Mouse (Mus musculus) mouse trophoblast stem cell (cell line): Measurements from ENCODE around the gene Olfr853.

Experiments
- in situ Hi-C, 2 experiments: fragments of 300-500 bp; cut with MseI, MboI; formaldehyde crosslinking; loops; 2 replicates in 1 of 2; 3 replicates in 1 of 2; pipeline ENCODE4 v1.15.1; 2025

The Olfr853 gene

GRCm38 (mm10) chr9:19540976-19541375 is at the start of gene Olfr853:
Olfr853 (minus strand) TSS chr9:19541076.
- in situ Hi-C loops = no loop called here

- in situ Hi-C loops = no loop called here
Measured at GRCm38 (mm10) chr9:19582317-19582716, 41.4 kb upstream of the Olfr853 start, which contains the start of gene Olfr855. Olfr855 (plus strand) TSS chr9:19582617.

- in situ Hi-C loops = no loop called here
Measured at GRCm38 (mm10) chr9:19567282-19567681, 26.4 kb upstream of the Olfr853 start, which contains the start of gene Olfr854. Olfr854 (minus strand) TSS chr9:19567382.

DNA sequence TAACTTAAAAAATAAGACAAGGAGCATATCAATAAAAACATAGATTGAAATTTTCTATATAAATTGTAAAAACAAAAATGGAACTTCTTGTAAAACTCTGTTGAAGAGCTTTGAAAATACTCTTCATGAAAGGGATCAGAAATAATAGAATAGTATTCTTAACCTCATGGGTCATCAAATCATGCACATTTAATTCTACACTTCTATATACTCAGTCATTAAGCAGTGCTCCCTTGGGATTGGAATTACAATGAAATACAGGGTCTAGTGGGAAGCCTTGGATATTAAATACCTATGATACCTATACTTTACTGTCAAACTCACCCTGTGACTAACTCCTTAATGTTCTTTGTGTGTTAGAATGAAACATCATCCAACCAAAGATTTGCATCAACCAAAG is 47.9 kb downstream of the Olfr853 start, which contains the start of gene Olfr851:
TSS of gene Olfr851 (plus strand) at position 301 of the 400 bp plus-strand sequence.
- in situ Hi-C loops = no loop called here
